Mouse (Mus musculus): ENCODE measurements around the gene Zfp618.

- no peak for TF ChIP-seq GATA1 (IDR thresholded peaks at IDR 0.05; ENCODE audit: borderline replicate concordance, low read length)
- no peak for TF ChIP-seq FLI1 (IDR thresholded peaks at IDR 0.05; ENCODE audit: low read length)
Observed at GRCm38 (mm10) chr4:63030157-63030556, 64.8 kb downstream of the Zfp618 start.
